Mouse (Mus musculus) stomach, embryonic 15.5 days (tissue): ENCODE measurements around the gene Exog. TPM values are rescaled to one million over a fixed set of nuclear protein-coding genes. Genes with fewer than 3 reads are reported as not detected.
A peak's percentile ranks its signal among the peaks of the same experiment; 100 is the strongest.

ENCODE experiments used
- ATAC-seq: fragments of 200-750 bp; cut with Nextera tagmentation; 2 replicates; pipeline ENCODE4 v1.8.0; 2017; ENCODE audit warnings: low read depth, moderate number of reproducible peaks, moderate TSS enrichment; ENCODE audit not compliant: insufficient read depth, low FRiP score
- H3K27ac ChIP-seq: fragments of 300-500 bp; sonication (generic); 2 replicates; pipeline ENCODE4 v1.5.1; 2015; ENCODE audit warnings: mild to moderate bottlenecking, inconsistent platforms
- H3K27me3 ChIP-seq: fragments of 300-500 bp; sonication (generic); replicated peaks from 2 replicates; pipeline ENCODE4 v1.6.1; 2015; ENCODE audit warnings: inconsistent platforms
- H3K36me3 ChIP-seq: fragments of 300-500 bp; sonication (generic); 2 replicates; pipeline ENCODE4 v1.6.1; 2015; ENCODE audit warnings: inconsistent platforms
- H3K4me1 ChIP-seq: fragments of 300-500 bp; sonication (generic); 2 replicates; pipeline ENCODE4 v1.6.1; 2015; ENCODE audit warnings: inconsistent platforms
- H3K4me2 ChIP-seq: fragments of 300-500 bp; sonication (generic); 2 replicates; pipeline ENCODE4 v1.6.1; 2015; ENCODE audit warnings: mild to moderate bottlenecking, inconsistent platforms
- H3K4me3 ChIP-seq: fragments of 300-500 bp; sonication (generic); replicated peaks from 2 replicates; pipeline ENCODE4 v1.5.1; 2015; ENCODE audit warnings: inconsistent platforms
- H3K9ac ChIP-seq: fragments of 300-500 bp; sonication (generic); 2 replicates; pipeline ENCODE4 v1.6.1; 2015; ENCODE audit warnings: inconsistent platforms
- H3K9me3 ChIP-seq: fragments of 300-500 bp; sonication (generic); 2 replicates; pipeline ENCODE4 v1.6.1; 2016; ENCODE audit warnings: inconsistent platforms
- WGBS: fragments of 180-500 bp; shearing (Covaris S2); methylation state at CpG from one replicate; pipeline ENCODE4 v1.1.7; 2015; 5-methylcytosine and 5-hydroxymethylcytosine counted together
- polyA plus RNA-seq: library from polyadenylated mRNA; unstranded; fragments of >200 nt; fragmentation: Nextera tagmentation; extraction: Ambion mirVana; gene quantifications from 2 replicates; pipeline ENCODE4 v1.2.1, GENCODE M21; 2015

The Exog gene
- polyA plus RNA-seq, result 21.1 and 21.4 TPM in 2 replicates

GRCm38 (mm10) chr9:119444738-119445429, at the start of gene Exog:
TSS of gene Exog (plus strand) at chr9:119444943.
- ATAC-seq, result peak; percentile 91
- Histone ChIP-seq H3K9ac (peak within 1 kb of the TSS; percentile 75), H3K27ac (peak within 1 kb of the TSS; percentile 91), H3K27me3 (no peaks in the 10 kb centered on the region), H3K36me3 (peaks cover 17% of the 10 kb centered on the region), H3K4me2 (peak within 1 kb of the TSS; percentile 83), H3K4me1 (peaks cover 12% of the 10 kb centered on the region), H3K4me3 (peak within 1 kb of the TSS; percentile 81), H3K9me3 (no peaks in the 10 kb centered on the region)
- under 1% methylated on average over 51 of the region's 52 CpGs for WGBS

DNA sequence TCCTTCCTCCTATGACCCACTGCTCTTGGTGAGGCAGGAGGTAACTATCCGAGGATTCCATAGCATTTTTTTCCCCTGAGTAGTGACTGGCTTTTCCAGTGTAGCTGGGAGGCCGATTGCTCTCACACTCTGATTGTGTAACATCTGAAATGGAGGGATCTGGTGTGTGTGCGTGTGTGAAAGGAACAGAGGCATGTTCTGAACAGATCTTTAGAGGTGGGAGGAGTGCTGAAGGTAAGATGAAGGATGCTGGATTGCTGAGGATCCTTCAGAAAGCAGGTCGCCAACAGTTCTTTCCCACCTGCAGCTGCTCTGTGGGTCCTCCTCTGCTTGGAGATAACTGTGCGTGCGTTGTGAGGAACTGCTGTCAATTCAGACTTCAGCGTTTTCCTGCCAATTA, 43.4 kb upstream of the Exog start:
- Histone ChIP-seq H3K27ac (peak overlapping the region; percentile 33; the same call in 1 of the 2 replicates), H3K4me3 (peak overlapping the region; percentile 87), H3K9me3 (no peaks in the 10 kb centered on the region), H3K9ac (no peak overlapping the region), H3K27me3 (no peaks in the 10 kb centered on the region), H3K4me1 (peaks cover 15% of the 10 kb centered on the region), H3K4me2 (peak overlapping the region; percentile 98), H3K36me3 (no peaks in the 10 kb centered on the region)
- ATAC-seq, result peak; percentile 6; the same call in 1 of the 2 replicates
- WGBS, result 3% methylated on average over 7 of the region's 7 CpGs

- Histone ChIP-seq H3K27ac (peak within 1 kb of the TSS; percentile 96), H3K9ac (peak within 1 kb of the TSS; percentile 84), H3K4me3 (peak within 1 kb of the TSS; percentile 87), H3K4me1 (peaks cover 15% of the 10 kb centered on the region), H3K9me3 (no peaks in the 10 kb centered on the region), H3K27me3 (no peaks in the 10 kb centered on the region), H3K36me3 (no peaks in the 10 kb centered on the region), H3K4me2 (peak within 1 kb of the TSS; percentile 98)
- peak; percentile 92 for ATAC-seq
- under 1% methylated on average over 31 of the region's 32 CpGs for WGBS
Observed at GRCm38 (mm10) chr9:119401801-119402214, 42.9 kb upstream of the Exog start, which contains the start of gene Acvr2b. TSS of gene Acvr2b (plus strand) at chr9:119402118.

GRCm38 (mm10) chr9:119402253-119403235, 42.2 kb upstream of the Exog start:
- WGBS, result under 1% methylated on average over 126 of the region's 127 CpGs
- Histone ChIP-seq H3K36me3 (no peaks in the 10 kb centered on the region), H3K27me3 (no peaks in the 10 kb centered on the region), H3K4me1 (peaks cover 15% of the 10 kb centered on the region), H3K4me2 (peak overlapping the region; percentile 98), H3K9ac (peak overlapping the region; percentile 84), H3K4me3 (peak overlapping the region; percentile 87), H3K9me3 (no peaks in the 10 kb centered on the region), H3K27ac (peak overlapping the region; percentile 96)
- ATAC-seq, result no peak; the same call in 1 of the 2 replicates

DNA sequence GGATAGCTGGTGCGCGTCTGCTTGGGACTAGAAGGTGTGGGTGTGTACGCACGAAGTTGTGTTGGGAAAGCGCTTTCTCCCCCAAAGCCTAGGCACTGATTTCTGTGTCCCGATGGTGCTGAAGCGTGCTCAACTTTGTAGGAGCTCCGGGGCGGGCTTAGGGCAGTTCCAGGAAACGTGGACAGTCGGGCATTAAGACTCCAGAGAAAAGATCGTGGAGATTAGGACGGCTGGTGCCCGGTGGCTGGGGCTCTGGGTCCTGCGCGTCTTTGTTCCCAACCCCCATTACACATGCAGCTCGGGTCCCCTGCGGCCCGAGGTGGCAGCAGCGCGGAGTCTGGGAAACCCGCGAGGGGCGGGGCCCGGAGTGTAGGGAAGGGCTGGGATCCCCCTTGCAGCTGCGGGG, 41.5 kb upstream of the Exog start:
- H3K27me3 ChIP-seq, result no peaks in the 10 kb centered on the region
- H3K4me2 ChIP-seq, result peak overlapping the region; percentile 98
- H3K9ac ChIP-seq, result peak overlapping the region; percentile 84
- peak overlapping the region; percentile 87 for H3K4me3 ChIP-seq
- no peaks in the 10 kb centered on the region for H3K36me3 ChIP-seq
- no peaks in the 10 kb centered on the region for H3K9me3 ChIP-seq
- H3K27ac ChIP-seq, result peak overlapping the region; percentile 96
- peaks cover 20% of the 10 kb centered on the region for H3K4me1 ChIP-seq
- under 1% methylated on average over 26 of the region's 26 CpGs for WGBS
- ATAC-seq, result 0 out of 2 replicates have a peak, but pooled peaks have one; percentile 20

DNA sequence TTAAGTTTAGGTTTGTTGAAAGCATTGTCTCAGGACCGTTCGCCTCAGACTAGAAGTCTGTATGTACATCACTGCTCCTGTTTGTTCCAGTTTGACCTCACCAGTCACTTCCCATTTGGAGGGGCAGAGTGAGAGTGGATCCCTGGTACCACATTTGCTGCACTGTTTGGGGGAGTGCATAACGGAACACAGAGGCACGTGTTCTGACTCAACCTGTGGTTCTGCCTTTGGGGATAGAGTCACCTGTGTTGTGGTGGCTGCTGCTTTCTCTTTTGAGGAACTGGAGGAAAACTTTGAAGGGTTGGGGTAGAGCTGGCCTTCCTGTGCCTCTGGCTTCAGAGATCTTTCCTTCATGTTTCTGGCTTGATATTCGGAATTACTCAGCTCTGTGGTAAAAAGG, 40.7 kb upstream of the Exog start:
- no peak for ATAC-seq
- Histone ChIP-seq H3K9me3 (no peaks in the 10 kb centered on the region), H3K27me3 (no peaks in the 10 kb centered on the region), H3K4me3 (peak overlapping the region; percentile 87; the same call in 1 of the 2 replicates), H3K9ac (no peak overlapping the region), H3K4me2 (peak overlapping the region; percentile 98), H3K36me3 (no peaks in the 10 kb centered on the region), H3K27ac (no peak overlapping the region), H3K4me1 (peaks cover 23% of the 10 kb centered on the region)
- 67% methylated on average over 5 of the region's 5 CpGs for WGBS

DNA sequence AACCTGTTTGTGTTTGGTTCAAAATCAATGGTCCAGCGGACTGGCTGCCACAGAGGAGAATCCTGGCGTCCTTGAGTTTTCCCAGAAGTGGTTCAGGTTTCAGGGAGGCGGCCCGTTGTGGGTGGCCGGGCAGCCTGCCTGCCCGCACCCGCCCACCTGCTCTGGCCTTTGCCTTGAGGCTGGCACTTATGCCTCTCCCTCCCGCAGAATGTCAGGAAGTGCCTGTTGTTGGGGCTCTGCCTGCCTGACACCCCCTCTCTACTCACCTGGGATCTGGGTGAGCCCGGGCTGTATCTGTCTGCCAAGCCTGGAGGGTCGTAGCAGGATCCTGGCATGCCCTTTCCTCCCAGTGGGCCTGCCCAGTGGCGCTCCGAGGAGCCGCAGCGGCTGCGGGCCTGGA, 36.9 kb upstream of the Exog start:
- Histone ChIP-seq H3K27me3 (no peaks in the 10 kb centered on the region), H3K9ac (no peak overlapping the region), H3K4me2 (no peak overlapping the region), H3K36me3 (peaks cover 8% of the 10 kb centered on the region), H3K27ac (no peak overlapping the region), H3K4me3 (no peak overlapping the region), H3K4me1 (peaks cover 19% of the 10 kb centered on the region), H3K9me3 (no peaks in the 10 kb centered on the region)
- 68% methylated on average over 15 of the region's 15 CpGs for WGBS
- ATAC-seq, result no peak

GRCm38 (mm10) chr9:119408898-119409664, 35.7 kb upstream of the Exog start:
- Histone ChIP-seq H3K4me1 (peaks cover 8% of the 10 kb centered on the region), H3K9me3 (peaks cover 4% of the 10 kb centered on the region; the same call in 1 of the 2 replicates), H3K4me2 (no peak overlapping the region), H3K9ac (no peak overlapping the region), H3K27me3 (no peaks in the 10 kb centered on the region), H3K36me3 (peaks cover 12% of the 10 kb centered on the region), H3K4me3 (no peak overlapping the region), H3K27ac (0 out of 2 replicates have a peak overlapping the region, but pooled peaks have one; percentile 21)
- 64% methylated on average over 11 of the region's 11 CpGs for WGBS
- ATAC-seq, result no peak

GRCm38 (mm10) chr9:119409864-119410263, 34.9 kb upstream of the Exog start:
- 79% methylated on average over 5 of the region's 5 CpGs for WGBS
- no peak overlapping the region for H3K9ac ChIP-seq
- no peak for ATAC-seq
- H3K4me1 ChIP-seq, result peaks cover 8% of the 10 kb centered on the region
- no peak overlapping the region for H3K4me3 ChIP-seq
- H3K4me2 ChIP-seq, result no peak overlapping the region
- H3K36me3 ChIP-seq, result peaks cover 12% of the 10 kb centered on the region
- H3K9me3 ChIP-seq, result peaks cover 4% of the 10 kb centered on the region; the same call in 1 of the 2 replicates
- no peak overlapping the region for H3K27ac ChIP-seq
- no peaks in the 10 kb centered on the region for H3K27me3 ChIP-seq

GRCm38 (mm10) chr9:119418025-119418424, 26.7 kb upstream of the Exog start:
- peak overlapping the region; percentile 13; the same call in 1 of the 2 replicates for H3K4me2 ChIP-seq
- H3K27ac ChIP-seq, result 0 out of 2 replicates have a peak overlapping the region, but pooled peaks have one; percentile 24
- H3K9me3 ChIP-seq, result peaks cover 4% of the 10 kb centered on the region; the same call in 1 of the 2 replicates
- peaks cover 8% of the 10 kb centered on the region; the same call in 1 of the 2 replicates for H3K4me1 ChIP-seq
- no peak overlapping the region for H3K4me3 ChIP-seq
- H3K36me3 ChIP-seq, result peaks cover 3% of the 10 kb centered on the region; the same call in 1 of the 2 replicates
- ATAC-seq, result no peak
- WGBS, result 64% methylated on average over 18 of the region's 18 CpGs
- H3K9ac ChIP-seq, result no peak overlapping the region
- H3K27me3 ChIP-seq, result no peaks in the 10 kb centered on the region
